Mouse (Mus musculus) forebrain, embryonic 12.5 days (tissue): ENCODE results near the gene Adipoq. TPM values are rescaled to one million over a fixed set of nuclear protein-coding genes. Genes with fewer than 3 reads are reported as not detected.

Experiments
- ATAC-seq: fragments of 200-750 bp; cut with Nextera tagmentation; 2 replicates; pipeline ENCODE4 v1.8.0; 2017; ENCODE audit warnings: moderate TSS enrichment; ENCODE audit not compliant: low FRiP score
- H3K27ac ChIP-seq: fragments of 300-500 bp; sonication (generic); 2 replicates; pipeline ENCODE4 v1.5.1; 2016; ENCODE audit warnings: mild to moderate bottlenecking
- H3K27me3 ChIP-seq: fragments of 300-500 bp; sonication (generic); 2 replicates; pipeline ENCODE4 v1.6.1; 2016; ENCODE audit warnings: mild to moderate bottlenecking
- H3K36me3 ChIP-seq: fragments of 300-500 bp; sonication (generic); replicated peaks from 2 replicates; pipeline ENCODE4 v1.6.1; 2016; ENCODE audit warnings: mild to moderate bottlenecking
- H3K4me1 ChIP-seq: fragments of 300-500 bp; sonication (generic); 2 replicates; pipeline ENCODE4 v1.6.1; 2016
- H3K4me2 ChIP-seq: fragments of 300-500 bp; sonication (generic); 2 replicates; pipeline ENCODE4 v1.6.1; 2016; ENCODE audit warnings: mild to moderate bottlenecking, moderate library complexity
- H3K4me3 ChIP-seq: fragments of 300-500 bp; sonication (generic); replicated peaks from 2 replicates; pipeline ENCODE4 v1.5.1; 2016; ENCODE audit warnings: mild to moderate bottlenecking
- H3K9ac ChIP-seq: fragments of 300-500 bp; sonication (generic); 2 replicates; pipeline ENCODE4 v1.6.1; 2016; ENCODE audit warnings: mild to moderate bottlenecking
- H3K9me3 ChIP-seq: fragments of 300-500 bp; sonication (generic); 2 replicates; pipeline ENCODE4 v1.6.1; 2016
- WGBS: fragments of 180-500 bp; shearing (Covaris S2); methylation state at CpG from one replicate; pipeline ENCODE4 v1.1.7; 2016; 5-methylcytosine and 5-hydroxymethylcytosine counted together
- microRNA-seq: library from miRNA; unstranded; fragments of <30 nt; microRNA quantifications from one replicate; pipeline ENCODE4, GENCODE M21; 2017
- polyA plus RNA-seq: library from polyadenylated mRNA; unstranded; fragments of >200 nt; fragmentation: Nextera tagmentation; extraction: Ambion mirVana; gene quantifications from 2 replicates; pipeline ENCODE4 v1.2.1, GENCODE M21; 2016

The Adipoq gene
- polyA plus RNA-seq, 1 experiment from 2014 or later = not detected

DNA sequence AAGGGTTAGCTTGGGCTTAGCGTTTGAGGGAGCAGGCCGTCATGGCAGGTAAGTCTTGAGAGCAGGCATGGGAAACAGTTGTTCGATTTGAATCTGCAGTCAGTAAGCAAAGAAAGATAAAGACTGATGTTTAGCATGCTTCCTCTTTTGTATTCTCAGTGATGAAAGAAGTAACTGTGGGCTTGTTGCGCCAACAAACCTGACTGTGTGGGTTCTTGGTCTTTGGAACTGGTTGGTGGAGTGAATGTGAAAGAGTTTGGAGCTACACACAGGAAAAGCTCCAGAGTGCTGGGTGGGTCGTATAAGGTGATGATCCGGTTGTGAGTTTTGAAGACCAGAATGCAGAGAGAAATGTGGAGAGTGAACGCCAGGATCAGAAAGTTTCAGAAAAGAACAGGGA is 49.3 kb downstream of the Adipoq start:
- Histone ChIP-seq H3K27ac (no peak overlapping the region), H3K4me3 (no peak overlapping the region), H3K4me1 (no peaks in the 10 kb centered on the region), H3K9ac (no peak overlapping the region), H3K9me3 (no peaks in the 10 kb centered on the region), H3K4me2 (no peak overlapping the region), H3K36me3 (no peaks in the 10 kb centered on the region), H3K27me3 (no peaks in the 10 kb centered on the region)
- ATAC-seq = no peak
- 88% methylated on average over 7 of the region's 7 CpGs for WGBS

DNA sequence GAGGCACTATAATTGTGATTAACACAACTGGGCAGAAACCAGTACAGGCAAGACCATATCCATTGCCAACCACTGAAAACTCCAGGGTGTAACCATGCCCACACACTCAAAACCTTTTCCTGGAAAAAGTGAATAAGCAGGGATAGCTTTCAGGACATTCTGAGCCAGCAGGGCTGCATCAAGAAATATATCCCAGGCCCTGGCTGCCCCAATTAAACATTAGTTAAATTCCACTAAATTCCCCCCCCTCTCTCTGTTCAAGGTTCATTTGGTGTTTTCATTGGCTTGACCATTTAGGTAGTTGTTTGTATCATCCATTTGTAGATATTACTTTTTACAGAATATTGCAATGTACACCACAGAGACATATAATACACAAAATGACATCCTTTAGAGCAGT is 50.0 kb downstream of the Adipoq start:
- Histone ChIP-seq H3K27ac (no peak overlapping the region), H3K4me3 (no peak overlapping the region), H3K4me2 (no peak overlapping the region), H3K9ac (no peak overlapping the region), H3K27me3 (no peaks in the 10 kb centered on the region), H3K4me1 (no peaks in the 10 kb centered on the region), H3K36me3 (no peaks in the 10 kb centered on the region), H3K9me3 (no peaks in the 10 kb centered on the region)
- ATAC-seq = no peak

DNA sequence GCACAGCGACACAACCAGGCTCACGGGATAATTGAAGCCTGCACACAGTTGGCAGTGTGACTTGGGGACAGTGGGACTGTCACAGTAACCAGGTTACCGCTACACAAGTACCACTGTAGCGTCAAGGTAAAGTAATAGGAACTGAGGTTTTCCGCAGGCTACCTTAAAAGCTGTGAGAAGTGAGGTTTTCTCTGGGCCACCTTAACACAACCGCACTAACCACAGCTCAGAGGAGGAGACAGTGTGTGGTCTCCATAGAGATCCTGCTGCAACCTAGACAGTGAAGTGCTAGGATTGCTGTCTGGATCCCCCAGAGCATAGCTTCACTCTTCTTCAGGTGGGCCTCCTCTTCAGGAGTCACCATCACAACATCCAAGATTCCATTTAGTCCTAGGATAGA is 50.5 kb downstream of the Adipoq start:
- WGBS = 96% methylated on average over 6 of the region's 6 CpGs
- no peaks in the 10 kb centered on the region for H3K9me3 ChIP-seq
- no peak overlapping the region for H3K4me3 ChIP-seq
- no peak for ATAC-seq
- no peak overlapping the region for H3K27ac ChIP-seq
- no peak overlapping the region for H3K9ac ChIP-seq
- no peaks in the 10 kb centered on the region for H3K36me3 ChIP-seq
- no peak overlapping the region for H3K4me2 ChIP-seq
- no peaks in the 10 kb centered on the region for H3K4me1 ChIP-seq
- H3K27me3 ChIP-seq = no peaks in the 10 kb centered on the region

DNA sequence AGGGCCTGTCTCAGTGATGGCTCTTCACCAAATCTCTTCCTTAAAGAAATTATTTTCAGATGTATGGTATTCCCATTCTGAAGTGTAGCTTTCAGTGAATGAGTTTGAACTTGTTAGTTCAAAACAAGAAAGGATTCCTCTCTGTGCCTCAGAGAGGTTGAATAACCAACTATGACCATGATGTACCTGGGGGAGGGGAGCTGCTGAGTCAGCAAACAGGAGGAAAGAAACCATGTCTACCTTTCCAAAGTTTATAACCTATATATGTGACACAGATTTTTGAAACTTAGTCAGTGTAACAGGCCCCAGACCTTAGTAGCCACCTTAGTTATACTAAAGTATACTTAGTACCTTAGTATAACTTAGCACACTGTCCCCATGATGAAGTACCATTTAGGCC is 55.2 kb downstream of the Adipoq start:
- H3K4me3 ChIP-seq = no peak overlapping the region
- H3K27me3 ChIP-seq = no peaks in the 10 kb centered on the region
- ATAC-seq = no peak
- H3K27ac ChIP-seq = no peak overlapping the region
- no peaks in the 10 kb centered on the region for H3K4me1 ChIP-seq
- H3K9me3 ChIP-seq = no peaks in the 10 kb centered on the region
- no peak overlapping the region for H3K9ac ChIP-seq
- H3K4me2 ChIP-seq = no peak overlapping the region
- H3K36me3 ChIP-seq = no peaks in the 10 kb centered on the region

Small RNA genes lying within 50 kb of the gene (microRNA-seq; reads per million reads assigned to microRNA genes)
- gene Gm49346 = 0.73 reads per million

Other genes with a start within 250 kb of the Adipoq start
- gene Fetub, start 228.2 kb upstream of the Adipoq start, polyA plus RNA-seq = not detected in 2 replicates
- not detected in 2 replicates for gene Hrg, start 195.5 kb upstream of the Adipoq start, polyA plus RNA-seq
- gene Kng2, start 117.1 kb upstream of the Adipoq start, polyA plus RNA-seq = not detected in 2 replicates
- not detected in 2 replicates for gene Kng1, start 88.7 kb upstream of the Adipoq start, polyA plus RNA-seq
- 221 and 223 TPM in 2 replicates for gene Eif4a2, start 39.1 kb upstream of the Adipoq start, polyA plus RNA-seq
- gene Rfc4, start 18.8 kb upstream of the Adipoq start, polyA plus RNA-seq = 181 and 190 TPM in 2 replicates
- gene St6gal1, start 78.2 kb downstream of the Adipoq start, polyA plus RNA-seq = 34.6 and 36.2 TPM in 2 replicates